Mouse (Mus musculus) heart, embryonic 13.5 days (tissue): ENCODE results near the gene Armh3. TPM values are rescaled to one million over a fixed set of nuclear protein-coding genes. Genes with fewer than 3 reads are reported as not detected.

Source experiments
- ATAC-seq: fragments of 200-750 bp; cut with Nextera tagmentation; 2 replicates; pipeline ENCODE4 v1.8.0; 2017; ENCODE audit warnings: moderate TSS enrichment; ENCODE audit not compliant: insufficient number of reproducible peaks, low FRiP score, low TSS enrichment; ENCODE audit errors: extremely low read depth
- H3K27ac ChIP-seq: fragments of 300-500 bp; sonication (generic); replicated peaks from 2 replicates; pipeline ENCODE4 v1.5.1; 2015; ENCODE audit warnings: moderate library complexity, mild to moderate bottlenecking, inconsistent platforms
- H3K27me3 ChIP-seq: fragments of 300-500 bp; sonication (generic); replicated peaks from 2 replicates; pipeline ENCODE4 v1.6.1; 2015; ENCODE audit warnings: mild to moderate bottlenecking, inconsistent platforms
- H3K36me3 ChIP-seq: fragments of 300-500 bp; sonication (generic); 2 replicates; pipeline ENCODE4 v1.6.1; 2015; ENCODE audit warnings: mild to moderate bottlenecking, inconsistent platforms
- H3K4me1 ChIP-seq: fragments of 300-500 bp; sonication (generic); 2 replicates; pipeline ENCODE4 v1.6.1; 2015; ENCODE audit warnings: inconsistent platforms
- H3K4me2 ChIP-seq: fragments of 300-500 bp; sonication (generic); 2 replicates; pipeline ENCODE4 v1.6.1; 2015; ENCODE audit warnings: inconsistent platforms, mild to moderate bottlenecking, moderate library complexity
- H3K4me3 ChIP-seq: fragments of 300-500 bp; sonication (generic); 2 replicates; pipeline ENCODE4 v1.5.1; 2015; ENCODE audit warnings: moderate library complexity, mild to moderate bottlenecking, inconsistent platforms
- H3K9ac ChIP-seq: fragments of 300-500 bp; sonication (generic); 2 replicates; pipeline ENCODE4 v1.6.1; 2015; ENCODE audit warnings: inconsistent platforms, mild to moderate bottlenecking, moderate library complexity
- H3K9me3 ChIP-seq: fragments of 300-500 bp; sonication (generic); 2 replicates; pipeline ENCODE4 v1.6.1; 2016; ENCODE audit warnings: inconsistent platforms
- WGBS: fragments of 180-500 bp; shearing (Covaris S2); methylation state at CpG from one replicate; pipeline ENCODE4 v1.1.7; 2015; ENCODE audit warnings: mixed read lengths; 5-methylcytosine and 5-hydroxymethylcytosine counted together
- polyA plus RNA-seq: library from polyadenylated mRNA; unstranded; fragments of >200 nt; fragmentation: Nextera tagmentation; extraction: Ambion mirVana; gene quantifications from 2 replicates; pipeline ENCODE4 v1.2.1, GENCODE M21; 2015

Gene Armh3
- polyA plus RNA-seq, 1 experiment from 2014 or later = 13.0 TPM

GRCm38 (mm10) chr19:45902390-45903035 is 95.8 kb downstream of the Armh3 start:
- 43% methylated on average over 8 of the region's 8 CpGs for WGBS
- Histone ChIP-seq H3K4me2 (no peak overlapping the region), H3K4me1 (peaks cover 21% of the 10 kb centered on the region), H3K9me3 (no peaks in the 10 kb centered on the region), H3K9ac (peak overlapping the region; percentile 56; the same call in 1 of the 2 replicates), H3K27ac (peak overlapping the region; percentile 90), H3K36me3 (peaks cover 19% of the 10 kb centered on the region), H3K4me3 (no peak overlapping the region), H3K27me3 (no peaks in the 10 kb centered on the region)
- no peak for ATAC-seq

DNA sequence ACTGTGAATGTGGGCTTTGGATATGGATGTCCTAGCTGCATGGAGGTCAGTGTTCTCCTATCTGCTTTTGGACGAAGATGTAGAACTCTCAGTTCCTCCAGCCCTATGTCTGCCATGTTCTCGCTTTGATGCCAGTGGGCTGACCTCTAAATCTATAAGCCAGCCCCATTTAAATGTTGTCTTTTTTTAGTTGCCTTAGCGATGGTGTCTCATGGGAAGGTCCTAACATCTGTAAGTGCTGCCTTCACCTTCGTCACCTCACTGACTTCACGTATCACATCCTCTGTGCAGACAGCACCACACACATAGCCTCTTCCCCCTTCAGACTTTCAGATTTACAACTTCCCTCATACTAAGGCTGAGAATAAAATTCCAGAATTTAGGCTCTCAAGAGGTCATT is 97.5 kb downstream of the Armh3 start:
- Histone ChIP-seq H3K9me3 (no peaks in the 10 kb centered on the region), H3K4me2 (no peak overlapping the region), H3K36me3 (peaks cover 11% of the 10 kb centered on the region; the same call in 1 of the 2 replicates), H3K9ac (no peak overlapping the region), H3K4me1 (peaks cover 21% of the 10 kb centered on the region), H3K4me3 (no peak overlapping the region), H3K27me3 (no peaks in the 10 kb centered on the region), H3K27ac (no peak overlapping the region)
- ATAC-seq = no peak
- 87% methylated on average over 5 of the region's 5 CpGs for WGBS

DNA sequence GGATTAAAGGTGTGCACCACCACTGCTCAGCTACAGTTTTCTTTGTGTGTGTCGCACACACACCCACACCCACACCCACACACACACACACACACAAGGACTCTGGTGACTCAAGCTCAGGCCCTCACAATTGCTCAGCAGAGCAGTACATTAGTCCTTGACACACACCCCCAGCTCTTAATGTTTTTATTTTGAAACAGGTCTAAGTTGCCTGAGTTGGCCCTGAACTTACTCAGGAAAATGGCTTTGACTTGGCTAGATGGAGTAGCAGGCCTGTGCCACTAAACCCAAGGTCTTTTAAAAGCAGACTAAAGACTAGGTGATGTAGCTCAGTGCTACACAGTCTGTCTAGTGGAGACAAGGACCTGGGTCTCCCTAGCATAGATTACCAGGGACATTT is 102.6 kb downstream of the Armh3 start:
- no peak overlapping the region for H3K4me3 ChIP-seq
- H3K36me3 ChIP-seq = peaks cover 21% of the 10 kb centered on the region
- H3K9me3 ChIP-seq = no peaks in the 10 kb centered on the region
- no peak overlapping the region for H3K4me2 ChIP-seq
- H3K4me1 ChIP-seq = no peaks in the 10 kb centered on the region
- no peak for ATAC-seq
- no peak overlapping the region for H3K9ac ChIP-seq
- H3K27ac ChIP-seq = no peak overlapping the region
- H3K27me3 ChIP-seq = no peaks in the 10 kb centered on the region
- 94% methylated on average over 1 of the region's 1 CpGs for WGBS

GRCm38 (mm10) chr19:45882056-45882455 is 116.2 kb downstream of the Armh3 start:
- H3K4me1 ChIP-seq = no peaks in the 10 kb centered on the region
- no peak for ATAC-seq
- no peak overlapping the region for H3K4me3 ChIP-seq
- 54% methylated on average over 3 of the region's 3 CpGs for WGBS
- H3K4me2 ChIP-seq = no peak overlapping the region
- H3K27me3 ChIP-seq = no peaks in the 10 kb centered on the region
- 0 out of 2 replicates have a peak, but pooled peaks cover 4% of the 10 kb centered on the region for H3K9me3 ChIP-seq
- peaks cover 51% of the 10 kb centered on the region for H3K36me3 ChIP-seq
- H3K27ac ChIP-seq = no peak overlapping the region
- H3K9ac ChIP-seq = no peak overlapping the region

GRCm38 (mm10) chr19:45873320-45873719 is 125.0 kb downstream of the Armh3 start:
- ATAC-seq = no peak
- no peaks in the 10 kb centered on the region for H3K9me3 ChIP-seq
- H3K4me3 ChIP-seq = no peak overlapping the region
- no peak overlapping the region for H3K27ac ChIP-seq
- no peak overlapping the region for H3K9ac ChIP-seq
- no peaks in the 10 kb centered on the region for H3K27me3 ChIP-seq
- no peak overlapping the region for H3K4me2 ChIP-seq
- H3K4me1 ChIP-seq = peaks cover 30% of the 10 kb centered on the region
- WGBS = 7% methylated on average over 1 of the region's 1 CpGs
- H3K36me3 ChIP-seq = no peaks in the 10 kb centered on the region

- no peak overlapping the region for H3K4me3 ChIP-seq
- H3K9ac ChIP-seq = peak overlapping the region; percentile 24
- WGBS = 40% methylated on average over 8 of the region's 8 CpGs
- no peaks in the 10 kb centered on the region for H3K9me3 ChIP-seq
- H3K27ac ChIP-seq = peak overlapping the region; percentile 79
- H3K36me3 ChIP-seq = no peaks in the 10 kb centered on the region
- no peak for ATAC-seq
- H3K27me3 ChIP-seq = no peaks in the 10 kb centered on the region
- H3K4me1 ChIP-seq = peaks cover 25% of the 10 kb centered on the region
- peak overlapping the region; percentile 47 for H3K4me2 ChIP-seq
These were observed 142.9 kb downstream of the Armh3 start for GRCm38 (mm10) chr19:45855284-45855920.

GRCm38 (mm10) chr19:45854521-45854920 is 143.8 kb downstream of the Armh3 start:
- H3K4me2 ChIP-seq = peak overlapping the region; percentile 47
- ATAC-seq = peak; percentile 61; the same call in 1 of the 2 replicates
- 40% methylated on average over 7 of the region's 7 CpGs for WGBS
- H3K36me3 ChIP-seq = no peaks in the 10 kb centered on the region
- H3K9ac ChIP-seq = peak overlapping the region; percentile 41; the same call in 1 of the 2 replicates
- peaks cover 25% of the 10 kb centered on the region for H3K4me1 ChIP-seq
- H3K9me3 ChIP-seq = no peaks in the 10 kb centered on the region
- peak overlapping the region; percentile 79 for H3K27ac ChIP-seq
- H3K4me3 ChIP-seq = peak overlapping the region; percentile 10; the same call in 1 of the 2 replicates
- H3K27me3 ChIP-seq = no peaks in the 10 kb centered on the region

DNA sequence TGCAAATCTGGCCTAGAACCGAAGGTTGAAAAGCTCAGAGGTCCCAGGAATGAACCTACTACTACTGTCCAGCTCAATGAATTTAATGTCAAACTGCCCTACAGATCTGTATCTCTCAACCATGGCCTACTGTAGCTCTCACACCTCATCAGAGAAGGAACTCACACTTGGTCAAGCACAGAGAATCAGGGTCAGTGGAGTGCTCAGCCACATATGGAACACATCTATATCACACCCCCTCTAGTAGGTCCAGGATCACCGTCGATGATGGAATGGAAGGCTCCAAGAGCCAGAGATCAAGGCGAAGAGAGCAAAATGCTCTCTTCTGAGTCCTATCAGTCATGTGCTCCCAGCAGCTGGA is 150.6 kb downstream of the Armh3 start:
- WGBS = 79% methylated on average over 4 of the region's 4 CpGs
- H3K4me1 ChIP-seq = peaks cover 17% of the 10 kb centered on the region

DNA sequence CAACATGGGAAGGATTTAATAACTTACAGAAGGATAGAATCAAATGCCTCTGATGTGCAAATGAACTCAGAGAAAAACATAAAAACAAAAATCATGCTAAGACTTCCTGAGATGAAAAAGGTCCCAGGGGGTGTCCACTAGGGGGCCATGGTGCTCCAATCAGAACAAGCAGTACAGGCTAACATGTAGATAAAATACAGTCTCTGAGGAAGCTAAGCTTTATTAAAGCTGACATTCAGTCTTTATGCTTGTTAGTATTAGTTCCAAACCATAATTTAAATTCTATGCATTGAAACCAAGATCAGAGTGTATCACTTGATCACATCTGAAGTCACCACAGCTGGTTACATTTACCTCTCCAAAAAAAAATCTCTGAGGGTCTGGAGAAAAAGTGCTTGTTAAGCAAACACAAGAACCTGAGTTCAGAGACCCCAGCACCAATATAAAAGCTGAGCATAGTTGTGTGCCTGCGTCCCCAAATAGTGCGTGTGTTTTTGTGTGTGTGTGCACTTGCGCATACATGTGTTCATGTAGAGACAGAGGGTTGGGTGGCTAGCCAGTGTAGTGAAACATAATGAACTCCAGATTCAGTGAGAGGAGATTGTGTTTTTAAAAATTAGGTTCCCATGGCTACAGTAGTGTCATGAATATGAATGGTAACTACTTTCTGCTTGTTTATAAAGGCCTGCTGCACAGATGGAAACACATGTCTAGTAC is 151.1 kb downstream of the Armh3 start:
- ATAC-seq = no peak
- H3K36me3 ChIP-seq = no peaks in the 10 kb centered on the region
- H3K4me3 ChIP-seq = no peak overlapping the region
- H3K4me2 ChIP-seq = no peak overlapping the region
- H3K9ac ChIP-seq = no peak overlapping the region
- no peaks in the 10 kb centered on the region for H3K27me3 ChIP-seq
- H3K27ac ChIP-seq = no peak overlapping the region
- no peaks in the 10 kb centered on the region for H3K9me3 ChIP-seq
- H3K4me1 ChIP-seq = peaks cover 17% of the 10 kb centered on the region
- WGBS = 93% methylated on average over 3 of the region's 3 CpGs

More for the DNA sequence above, 150.6 kb downstream of the Armh3 start:
- Histone ChIP-seq H3K4me3 (no peak overlapping the region), H3K9me3 (no peaks in the 10 kb centered on the region), H3K4me2 (no peak overlapping the region), H3K27me3 (no peaks in the 10 kb centered on the region), H3K9ac (no peak overlapping the region), H3K36me3 (no peaks in the 10 kb centered on the region), H3K27ac (no peak overlapping the region)
- no peak for ATAC-seq

GRCm38 (mm10) chr19:45844209-45844608 is 154.1 kb downstream of the Armh3 start:
- H3K4me3 ChIP-seq = no peak overlapping the region
- ATAC-seq = no peak
- WGBS = 84% methylated on average over 3 of the region's 3 CpGs
- no peak overlapping the region for H3K9ac ChIP-seq
- H3K4me1 ChIP-seq = peaks cover 14% of the 10 kb centered on the region
- no peaks in the 10 kb centered on the region; the same call in 1 of the 2 replicates for H3K36me3 ChIP-seq
- H3K4me2 ChIP-seq = no peak overlapping the region
- no peak overlapping the region for H3K27ac ChIP-seq
- no peaks in the 10 kb centered on the region for H3K9me3 ChIP-seq
- H3K27me3 ChIP-seq = no peaks in the 10 kb centered on the region

DNA sequence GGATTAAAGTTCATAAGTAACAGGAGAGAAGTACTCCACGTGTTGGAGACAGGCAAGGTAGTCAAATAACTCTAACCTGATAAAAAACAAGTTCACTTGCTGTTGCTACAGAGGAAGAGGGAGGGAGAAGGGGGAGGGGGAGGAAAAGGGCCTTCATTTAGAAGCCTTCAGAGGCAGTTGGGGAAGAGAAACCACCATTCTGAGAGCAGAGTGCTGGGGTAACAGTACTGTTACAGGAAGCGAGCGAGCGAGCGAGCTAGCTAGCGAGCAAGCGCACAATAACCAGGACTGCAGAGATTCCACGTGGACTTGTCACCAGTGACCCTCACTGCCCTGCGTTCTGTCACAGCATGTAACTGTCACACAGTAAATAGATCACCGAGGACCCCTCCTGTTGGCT is 154.9 kb downstream of the Armh3 start:
- Histone ChIP-seq H3K9me3 (no peaks in the 10 kb centered on the region), H3K27me3 (no peaks in the 10 kb centered on the region), H3K36me3 (no peaks in the 10 kb centered on the region; the same call in 1 of the 2 replicates), H3K4me2 (peak overlapping the region; percentile 38), H3K4me3 (no peak overlapping the region), H3K27ac (peak overlapping the region; percentile 40), H3K9ac (peak overlapping the region; percentile 53), H3K4me1 (peaks cover 14% of the 10 kb centered on the region)
- WGBS = 24% methylated on average over 10 of the region's 10 CpGs
- no peak for ATAC-seq
